Mouse (Mus musculus): Measurements from ENCODE around the gene Gm20431.
"Not testable (repeated sequence)": the region's sequence is repeated elsewhere in the genome, so short reads cannot be mapped to it uniquely, and the experiment has no call there.

The Gm20431 gene

GRCm38 (mm10) chr2:167630421-167630820 lies 30.9 kb downstream of the Gm20431 start:
- no peak for DNase-seq (ENCODE audit: low spot score)

DNA sequence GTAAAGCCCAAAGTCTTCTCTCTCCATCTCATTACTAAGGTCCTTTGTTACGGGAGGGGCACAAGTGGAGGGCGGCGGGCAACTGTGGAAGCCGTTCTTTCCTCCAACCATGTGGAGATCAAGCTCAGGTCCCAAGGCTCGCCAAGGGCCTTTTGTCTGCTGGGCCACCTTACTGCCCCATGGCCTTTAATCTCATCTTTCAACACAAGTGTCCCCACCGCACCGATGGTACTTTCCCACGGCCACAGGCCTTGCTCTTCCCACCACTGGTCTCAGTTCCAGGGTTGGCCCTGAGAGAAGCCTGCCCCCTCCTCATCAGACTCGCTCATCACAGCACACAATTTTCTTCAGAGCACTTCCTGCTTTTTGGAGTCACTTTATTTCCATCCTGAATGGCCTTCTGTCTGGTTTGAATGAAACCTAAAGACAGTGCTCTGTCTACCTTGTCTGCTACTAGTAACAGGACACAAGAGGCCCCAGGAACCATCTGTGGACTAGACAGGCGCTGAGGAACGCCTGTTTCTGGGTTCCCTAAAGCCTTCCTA lies 31.6 kb downstream of the Gm20431 start:
- no peak for DNase-seq (ENCODE audit: low spot score)

- DNase-seq (ENCODE audit: low spot score): peak; percentile 87
Measured at GRCm38 (mm10) chr2:167628872-167629271, 32.4 kb downstream of the Gm20431 start.

DNA sequence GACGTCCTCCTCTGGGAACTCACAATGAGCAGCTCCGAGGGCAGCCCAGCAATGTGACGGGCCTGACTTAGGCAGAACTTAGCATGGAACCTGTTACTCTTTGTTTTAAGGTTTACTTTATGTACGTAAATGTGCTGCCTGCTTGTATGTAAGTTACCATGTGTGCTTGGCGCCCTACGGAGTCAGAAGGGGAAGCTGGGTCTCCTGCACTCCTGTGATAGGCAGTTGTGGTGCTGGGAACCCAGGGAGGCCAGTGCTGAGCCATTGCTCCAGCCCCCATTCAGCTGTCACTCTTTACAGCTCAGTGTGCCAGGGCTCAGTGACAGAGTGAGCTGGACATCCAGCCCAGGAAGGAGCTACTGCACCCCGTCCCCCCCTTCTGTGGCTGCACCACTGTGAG lies 34.3 kb downstream of the Gm20431 start:
- no peak for DNase-seq (ENCODE audit: low spot score)

- no peak for DNase-seq (ENCODE audit: low spot score)
Measured at GRCm38 (mm10) chr2:167625670-167626069, 35.6 kb downstream of the Gm20431 start.

GRCm38 (mm10) chr2:167624368-167625075 lies 36.8 kb downstream of the Gm20431 start:
- no peak for DNase-seq (ENCODE audit: low spot score)

DNA sequence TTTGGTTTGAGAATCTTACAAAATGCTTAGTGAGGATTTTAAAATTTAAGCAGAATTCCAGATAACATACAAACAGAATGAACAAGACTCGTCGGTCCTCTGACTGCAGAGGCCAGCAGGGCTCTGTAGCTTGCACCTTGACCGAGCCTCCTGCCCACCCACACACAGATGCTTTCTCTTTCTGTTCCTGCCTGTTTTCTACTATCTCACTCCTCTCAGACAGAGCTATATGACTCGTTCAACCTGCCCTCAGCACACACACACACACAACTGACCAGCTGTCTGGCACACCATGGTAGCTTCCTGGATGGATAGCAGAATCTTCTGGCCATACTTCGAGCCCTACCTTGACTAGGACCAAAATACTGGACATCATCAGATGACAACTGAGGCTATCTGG lies 38.3 kb downstream of the Gm20431 start:
- no peak for DNase-seq (ENCODE audit: low spot score)

DNA sequence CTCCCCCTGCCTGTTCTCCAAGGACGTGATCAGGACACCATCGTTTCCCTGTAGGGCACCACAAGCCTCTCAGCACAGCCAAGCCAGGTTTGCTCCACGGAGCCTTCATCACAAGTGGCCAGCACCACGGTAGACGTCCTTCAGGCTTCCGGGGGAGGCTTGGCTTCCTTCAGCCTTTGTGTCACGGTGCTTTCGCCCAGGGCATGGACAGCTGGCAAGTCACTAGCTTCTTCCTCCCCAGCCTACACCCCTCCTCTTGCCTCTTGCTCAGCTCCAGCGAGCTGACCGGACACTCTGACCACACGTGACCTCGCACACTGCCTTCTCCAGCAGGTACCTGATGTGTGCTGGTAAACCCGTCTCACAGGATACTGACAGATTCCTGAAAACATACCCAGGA lies 38.9 kb downstream of the Gm20431 start:
- no peak for DNase-seq (ENCODE audit: low spot score)

DNA sequence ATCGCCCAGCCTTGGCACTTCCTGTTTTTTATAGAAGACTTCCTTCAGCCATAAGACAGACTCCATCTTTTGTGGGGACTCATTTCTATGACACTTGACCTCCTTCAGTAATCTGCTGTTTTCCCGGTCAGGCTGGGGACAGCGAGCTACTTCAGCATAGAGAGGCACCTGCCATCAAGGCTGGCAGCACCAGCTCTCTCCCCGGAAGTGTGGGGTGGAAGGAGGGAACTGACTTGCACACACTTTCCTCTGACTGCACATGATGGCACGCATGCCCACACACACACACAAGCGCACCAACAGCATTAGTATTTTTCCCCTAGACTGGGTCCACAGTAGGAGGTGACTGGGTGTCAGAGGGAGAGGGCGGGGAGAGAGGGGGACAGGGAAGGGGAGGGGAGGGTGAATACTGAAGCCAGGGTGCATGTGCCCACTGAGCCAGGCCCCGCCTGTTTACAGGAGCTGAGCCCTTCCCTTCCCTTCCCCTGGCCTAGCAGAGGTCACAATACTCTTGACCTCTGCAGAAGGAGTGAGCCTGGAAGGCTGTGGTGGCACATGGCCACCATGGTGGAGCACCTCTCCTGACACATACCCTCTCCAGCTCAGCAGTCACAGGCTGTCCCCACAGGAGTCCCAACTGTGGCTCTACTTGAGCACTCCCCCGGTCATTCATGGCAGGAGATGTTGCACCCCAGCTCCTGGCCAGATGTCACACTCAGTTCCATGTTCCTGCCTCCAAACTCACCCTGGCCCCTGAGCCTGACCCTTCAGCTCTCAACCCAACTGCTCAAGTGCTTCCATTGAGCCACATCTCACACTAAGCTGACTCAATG lies 39.8 kb downstream of the Gm20431 start:
- no peak for DNase-seq (ENCODE audit: low spot score)

- DNase-seq (ENCODE audit: low spot score): no peak
Measured at GRCm38 (mm10) chr2:167617472-167617871, 43.8 kb downstream of the Gm20431 start.

GRCm38 (mm10) chr2:167617034-167617433 lies 44.3 kb downstream of the Gm20431 start:
- DNase-seq (ENCODE audit: low spot score): no peak

GRCm38 (mm10) chr2:167613335-167613734 lies 48.0 kb downstream of the Gm20431 start:
- DNase-seq (ENCODE audit: low spot score): not testable (repeated sequence)

DNA sequence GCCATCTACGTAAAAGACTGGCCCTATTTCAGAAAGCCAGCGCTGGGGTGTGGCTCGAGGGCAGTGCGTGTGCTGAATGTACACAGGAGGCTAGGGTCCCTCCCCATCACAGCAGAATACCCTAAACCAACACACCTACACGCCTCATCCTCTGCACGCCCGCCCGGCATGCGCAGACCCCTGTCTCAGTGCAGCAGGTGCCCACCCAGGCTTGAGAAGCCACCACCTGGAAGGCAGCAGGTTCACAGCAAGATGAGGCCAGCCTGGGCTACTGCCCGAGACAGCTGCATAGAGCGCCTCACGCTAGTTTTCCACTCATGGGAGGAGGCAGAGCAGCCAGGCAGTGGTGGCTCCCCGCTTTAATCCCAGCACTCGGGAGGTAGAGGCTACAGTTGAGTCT lies 49.2 kb downstream of the Gm20431 start:
- no peak for DNase-seq (ENCODE audit: low spot score)

GRCm38 (mm10) chr2:167611287-167611686 lies 50.0 kb downstream of the Gm20431 start:
- DNase-seq (ENCODE audit: low spot score): no peak

DNA sequence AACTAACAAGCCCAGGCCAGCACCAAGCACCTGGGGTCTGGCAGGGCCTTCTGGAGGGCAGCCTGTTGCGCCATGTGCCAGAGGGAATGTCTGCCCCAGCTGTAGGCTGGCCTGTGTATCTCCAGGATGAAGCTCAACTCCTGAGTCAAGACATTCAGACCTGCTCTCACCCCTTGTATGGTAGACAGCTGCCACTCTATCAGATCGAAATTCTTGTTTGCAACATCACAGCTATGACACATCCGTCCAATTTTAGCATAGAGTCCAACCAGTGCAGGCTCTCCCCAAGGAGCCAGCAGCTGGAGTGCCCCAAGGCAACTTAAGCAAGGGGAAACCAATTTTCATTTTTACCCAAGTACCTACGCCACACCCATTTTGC lies 54.6 kb downstream of the Gm20431 start:
- no peak for DNase-seq (ENCODE audit: low spot score)

DNA sequence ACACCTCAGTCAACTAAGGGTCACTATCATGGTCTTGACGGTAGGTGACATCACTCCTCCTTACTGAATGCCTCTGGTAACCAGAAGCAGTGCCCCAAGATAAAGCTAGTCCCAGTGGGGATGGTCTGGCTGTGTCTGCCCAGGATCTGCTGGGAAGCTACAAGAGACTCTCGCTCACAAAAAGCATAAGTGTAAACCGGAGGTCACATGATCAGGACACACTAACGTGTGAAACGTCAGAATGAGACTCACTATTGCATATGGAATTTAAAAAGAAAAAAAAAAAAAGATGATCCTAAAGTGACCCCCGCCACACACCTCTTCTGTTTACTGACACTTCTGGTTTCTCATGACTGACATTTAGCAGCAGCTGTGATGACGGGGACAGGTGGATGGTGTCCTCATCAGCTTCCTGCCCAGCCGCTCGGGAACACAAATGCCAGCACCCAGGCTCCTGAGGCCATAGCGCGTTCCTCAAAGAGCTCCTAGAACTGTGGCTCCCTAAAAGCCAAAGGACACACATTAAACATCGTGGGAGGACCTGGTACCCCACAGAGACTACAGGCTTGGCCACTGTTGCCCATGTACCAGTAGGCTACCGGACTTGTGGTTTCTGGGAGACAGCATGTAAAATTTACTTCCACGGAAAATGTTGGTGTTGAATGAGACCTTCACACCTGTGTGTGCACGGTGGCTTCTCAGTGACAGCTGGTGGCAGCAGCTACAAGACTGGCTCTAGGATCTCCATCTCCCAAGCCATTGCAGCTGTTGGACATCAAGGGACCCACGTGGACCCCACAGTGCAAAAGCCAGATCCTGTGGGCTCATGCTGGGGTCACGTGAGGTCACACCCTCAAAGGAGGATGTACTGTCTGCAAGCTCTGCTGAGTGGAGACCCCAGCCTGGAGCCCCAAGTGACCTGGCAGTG lies 55.2 kb downstream of the Gm20431 start:
- DNase-seq (ENCODE audit: low spot score): no peak

- peak; percentile 86 for DNase-seq (ENCODE audit: low spot score)
Measured at GRCm38 (mm10) chr2:167605178-167605794, 56.0 kb downstream of the Gm20431 start.

DNA sequence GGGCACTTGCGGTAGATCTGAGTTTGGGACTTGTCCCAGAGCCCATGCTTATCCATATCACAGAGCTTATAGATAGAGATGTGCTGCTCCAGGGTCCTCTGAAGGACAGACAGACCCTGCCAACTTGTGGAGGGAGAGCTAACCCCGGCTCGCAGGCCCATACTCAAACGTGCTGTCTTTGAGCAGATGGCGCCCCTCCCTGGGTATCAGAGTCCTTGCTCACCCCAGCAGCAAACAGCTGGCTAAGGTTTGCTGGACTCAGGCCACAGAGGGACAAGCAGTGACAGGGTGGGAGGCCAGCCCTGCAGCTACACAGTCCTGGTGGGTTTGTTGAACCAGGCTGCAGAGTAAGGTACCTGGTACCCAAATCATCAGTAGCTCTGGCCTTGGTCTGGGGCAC lies 58.3 kb downstream of the Gm20431 start:
- no peak for DNase-seq (ENCODE audit: low spot score)

DNA sequence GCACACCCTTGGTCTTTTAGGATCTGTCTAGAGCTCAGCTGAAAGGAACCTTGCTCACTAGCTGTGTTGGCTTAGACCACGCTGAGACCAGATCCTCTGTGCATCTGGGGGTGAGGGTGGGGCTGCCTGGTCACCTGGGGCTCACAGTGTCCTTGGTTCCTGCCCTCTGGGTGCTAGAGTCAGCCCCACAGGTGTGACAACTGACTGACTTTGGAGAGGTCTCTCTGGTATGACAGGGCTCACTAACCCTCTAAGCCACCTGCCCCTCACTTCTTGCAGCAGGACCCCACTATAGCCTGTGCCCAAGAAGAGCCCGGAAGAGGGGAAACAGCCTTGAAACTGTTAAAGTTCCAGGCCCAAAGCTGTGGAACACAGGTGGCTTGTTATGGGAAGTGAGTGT lies 58.9 kb downstream of the Gm20431 start:
- DNase-seq (ENCODE audit: low spot score): no peak

DNA sequence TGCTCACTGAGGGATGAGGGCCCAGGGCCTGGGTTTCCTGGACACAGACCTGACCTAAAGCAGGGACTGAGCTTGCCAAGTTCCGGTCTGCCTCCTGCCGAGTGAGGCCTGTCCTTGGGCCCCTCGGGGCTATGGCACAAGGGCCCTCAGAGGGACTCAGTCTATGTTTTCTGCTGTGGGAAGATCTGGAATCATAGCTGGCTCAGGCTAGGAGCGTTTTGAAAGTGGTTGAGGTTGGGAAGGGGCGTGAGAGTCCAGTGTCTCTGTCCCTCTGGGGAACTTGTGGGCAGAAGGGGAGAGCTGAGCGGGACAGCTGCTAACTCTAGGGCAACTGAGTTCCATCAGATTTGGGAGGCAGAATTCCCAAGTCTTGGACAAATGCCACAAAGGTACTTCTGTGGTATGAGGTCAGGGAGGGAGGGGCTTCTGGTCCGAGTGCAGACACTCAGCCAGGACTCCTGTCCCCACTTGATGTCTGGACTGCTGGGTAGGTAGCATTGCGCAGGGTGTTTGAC lies 60.8 kb downstream of the Gm20431 start:
- DNase-seq (ENCODE audit: low spot score): peak; percentile 34

GRCm38 (mm10) chr2:167599917-167600316 lies 61.4 kb downstream of the Gm20431 start:
- no peak for DNase-seq (ENCODE audit: low spot score)

Measured in MN1 (cell line).